Mouse (Mus musculus) kidney, adult 11 months (tissue): ENCODE results near the gene Ccnd1.

Source experiments
- DNase-seq: peaks from one replicate; pipeline ENCODE4 v3.0.0; 2022

Gene Ccnd1

GRCm38 (mm10) chr7:144939344-144940002 lies at the start of gene Ccnd1:
Gene Ccnd1 (minus strand): TSS chr7:144939925.
- DNase-seq = peak; percentile 74

DNA sequence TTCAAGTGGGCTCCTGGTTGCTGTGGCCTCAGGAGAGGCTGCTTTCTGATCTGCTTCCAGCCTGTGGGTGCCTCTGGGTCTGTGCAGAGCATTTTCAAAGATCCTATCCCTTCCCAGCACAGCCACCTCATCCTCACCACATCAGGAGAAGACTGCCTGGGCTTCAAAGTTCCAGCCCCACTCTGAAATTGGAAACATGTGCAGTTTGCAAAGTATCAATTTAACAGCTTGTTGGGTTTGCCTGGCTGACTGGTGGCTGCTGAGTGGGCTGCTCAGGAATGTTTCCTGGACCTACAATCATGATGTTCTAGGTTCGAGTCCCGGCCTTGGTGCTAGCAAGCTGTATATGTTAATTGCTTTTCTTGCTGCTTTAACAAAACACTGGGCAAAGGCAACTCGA lies 49.1 kb upstream of the Ccnd1 start:
- no peak for DNase-seq

DNA sequence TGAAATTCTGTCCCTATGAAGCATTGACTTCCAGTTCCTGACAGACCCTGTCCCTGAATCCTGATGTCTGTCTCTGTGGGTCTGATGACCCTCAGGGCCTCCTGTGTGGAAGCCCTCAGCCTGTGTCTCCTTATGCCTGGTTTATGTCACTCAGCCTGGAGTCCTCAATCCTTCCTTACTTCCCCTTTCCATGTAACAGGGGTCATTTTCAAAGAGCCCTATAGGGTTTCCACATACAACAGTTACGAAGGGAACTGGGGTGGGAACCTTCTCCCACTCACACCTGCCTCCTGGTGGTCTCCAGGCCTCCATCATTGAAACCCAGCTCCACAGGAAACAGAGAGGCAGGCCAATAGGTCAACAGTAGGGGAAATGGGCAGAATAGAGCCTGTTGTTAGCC lies 45.4 kb upstream of the Ccnd1 start:
- no peak for DNase-seq

- no peak for DNase-seq
These were observed 42.8 kb upstream of the Ccnd1 start for GRCm38 (mm10) chr7:144982358-144983110.

- no peak for DNase-seq
These were observed 41.8 kb upstream of the Ccnd1 start for GRCm38 (mm10) chr7:144981426-144982079.

DNA sequence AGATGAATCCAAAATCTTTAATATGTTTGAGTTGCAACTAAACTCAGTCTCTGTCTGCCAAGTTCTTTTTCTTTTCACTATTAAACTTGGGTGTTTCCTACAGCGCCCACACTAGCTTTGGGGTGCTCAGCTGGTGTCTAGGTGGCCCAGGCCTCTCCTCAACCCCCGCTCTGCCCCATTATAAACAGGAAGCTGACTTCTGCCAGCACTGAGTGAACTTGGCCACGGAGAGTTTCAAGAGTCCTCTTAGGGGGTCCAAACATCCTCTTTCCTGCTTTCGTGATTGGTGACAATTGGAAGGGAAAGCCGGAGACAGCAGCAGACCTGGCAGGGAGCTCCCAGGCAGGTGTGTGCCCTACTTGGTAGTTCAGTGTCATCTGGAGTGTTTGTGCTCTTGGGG lies 40.1 kb upstream of the Ccnd1 start:
- no peak for DNase-seq

GRCm38 (mm10) chr7:144977121-144977520 lies 37.4 kb upstream of the Ccnd1 start:
- no peak for DNase-seq

- peak; percentile 10 for DNase-seq
These were observed 33.7 kb upstream of the Ccnd1 start for GRCm38 (mm10) chr7:144973461-144973860.

DNA sequence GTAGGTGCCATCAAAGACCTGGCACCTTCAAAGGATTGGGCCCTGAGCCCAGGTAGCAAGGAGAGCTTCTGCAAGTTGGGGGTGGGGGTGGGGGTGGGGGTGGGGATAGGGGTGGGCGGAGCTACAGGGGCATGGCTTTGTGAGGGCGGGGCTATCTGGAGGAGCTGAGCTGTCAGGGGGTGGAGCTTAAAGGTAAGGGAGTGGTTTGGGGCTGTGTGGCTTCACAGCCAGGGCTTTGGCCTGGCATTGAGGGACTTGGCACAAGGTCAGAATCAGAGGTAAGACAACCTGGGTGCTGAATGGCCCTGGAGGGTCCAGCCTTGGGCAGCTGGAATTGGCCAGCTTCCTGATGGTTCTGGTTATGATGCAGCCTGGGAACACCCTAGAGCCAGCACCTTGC lies 32.0 kb upstream of the Ccnd1 start:
- no peak for DNase-seq

DNA sequence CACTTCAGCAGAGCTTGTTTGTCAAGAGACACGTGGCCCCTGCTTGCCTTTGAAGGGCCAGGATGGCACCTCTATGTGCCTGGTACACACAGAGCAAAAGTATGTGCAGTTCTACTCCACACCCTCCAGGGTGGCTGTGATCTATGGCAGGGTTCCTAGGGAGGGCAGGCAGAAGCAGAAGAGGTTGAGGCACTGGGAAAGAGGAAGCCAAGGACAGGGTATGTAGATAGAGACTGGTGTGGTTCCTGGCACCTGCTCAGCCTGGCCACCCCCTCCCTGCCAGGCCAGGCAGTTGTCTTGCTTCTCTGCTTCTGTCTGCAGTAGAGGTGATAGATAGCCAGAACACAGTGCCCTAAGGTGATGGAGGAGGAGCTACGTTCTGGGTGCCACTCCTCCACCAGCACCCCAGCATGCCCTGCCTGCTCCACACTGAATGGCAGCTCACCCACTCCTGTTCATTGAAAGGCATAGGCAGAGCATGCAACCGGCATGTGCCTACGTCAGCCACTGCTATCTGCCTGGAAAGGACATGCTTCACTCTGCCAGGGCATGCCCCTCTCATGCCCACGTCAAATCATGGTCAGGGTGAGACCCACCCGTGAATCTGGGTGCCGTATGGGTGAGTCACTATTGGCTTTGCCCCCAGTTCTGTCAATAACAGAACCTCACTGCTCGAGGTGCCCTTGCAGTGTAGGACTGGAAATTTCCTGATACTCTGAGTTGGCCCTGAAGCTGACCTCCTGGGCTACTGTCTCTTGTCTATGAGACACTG lies 31.5 kb upstream of the Ccnd1 start:
- no peak for DNase-seq

DNA sequence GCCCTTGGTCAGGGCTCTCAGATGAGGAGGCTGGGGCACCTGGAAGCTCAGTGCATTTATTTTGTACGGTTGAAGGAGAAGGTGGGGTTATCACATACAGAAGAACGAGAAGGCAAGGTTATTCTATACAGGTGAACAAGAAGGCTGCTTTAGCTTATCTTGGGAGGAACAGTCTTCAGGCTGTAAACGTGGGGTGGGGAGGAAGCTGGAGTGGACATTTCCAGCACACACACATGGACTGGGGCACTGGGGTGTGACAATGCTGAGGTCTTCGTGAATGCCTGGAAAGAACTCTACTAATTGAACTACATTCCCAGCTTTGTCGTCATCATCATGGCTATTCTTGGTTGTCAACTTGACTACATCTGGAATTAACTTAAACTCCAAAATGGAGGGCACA lies 26.2 kb upstream of the Ccnd1 start:
- DNase-seq = no peak

DNA sequence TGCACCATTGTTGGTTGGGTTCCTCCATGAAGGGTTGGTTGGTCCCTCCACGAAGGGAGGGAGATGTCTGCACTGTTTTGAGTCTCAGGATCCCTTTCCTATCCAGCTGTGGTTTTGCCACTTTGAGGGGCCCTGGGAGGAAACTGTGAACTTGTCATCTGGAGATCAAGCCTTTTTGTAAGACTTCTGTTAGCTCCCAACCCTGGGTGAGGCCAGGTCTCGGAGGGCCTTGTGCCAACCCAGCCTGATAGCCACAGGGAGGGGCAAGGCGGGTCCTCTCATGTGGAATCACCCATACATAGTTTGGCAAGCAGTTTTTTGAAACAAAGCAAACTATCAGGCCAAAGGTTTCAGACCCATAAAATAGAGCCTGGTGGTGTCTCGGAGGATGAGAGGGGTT lies 24.6 kb upstream of the Ccnd1 start:
- no peak for DNase-seq

DNA sequence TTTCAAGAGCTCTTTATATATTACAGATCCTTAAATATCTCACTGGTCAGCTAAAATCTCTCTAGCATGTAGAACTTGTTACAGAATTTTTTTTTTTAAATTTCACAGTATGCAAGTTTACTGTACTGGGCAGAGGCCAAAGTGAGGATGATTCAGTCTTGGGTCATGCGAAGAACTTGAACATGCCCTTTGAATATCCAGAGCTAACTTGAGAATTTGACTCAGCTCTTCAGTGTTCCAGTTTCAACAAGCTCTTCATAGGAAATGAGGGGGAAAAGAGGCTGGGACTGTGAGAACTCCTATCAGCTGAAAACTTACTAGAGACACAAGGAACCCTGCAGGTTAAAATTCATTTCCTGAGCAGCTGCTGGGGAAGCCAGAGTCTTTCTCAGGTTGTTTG lies 24.2 kb upstream of the Ccnd1 start:
- DNase-seq = no peak

DNA sequence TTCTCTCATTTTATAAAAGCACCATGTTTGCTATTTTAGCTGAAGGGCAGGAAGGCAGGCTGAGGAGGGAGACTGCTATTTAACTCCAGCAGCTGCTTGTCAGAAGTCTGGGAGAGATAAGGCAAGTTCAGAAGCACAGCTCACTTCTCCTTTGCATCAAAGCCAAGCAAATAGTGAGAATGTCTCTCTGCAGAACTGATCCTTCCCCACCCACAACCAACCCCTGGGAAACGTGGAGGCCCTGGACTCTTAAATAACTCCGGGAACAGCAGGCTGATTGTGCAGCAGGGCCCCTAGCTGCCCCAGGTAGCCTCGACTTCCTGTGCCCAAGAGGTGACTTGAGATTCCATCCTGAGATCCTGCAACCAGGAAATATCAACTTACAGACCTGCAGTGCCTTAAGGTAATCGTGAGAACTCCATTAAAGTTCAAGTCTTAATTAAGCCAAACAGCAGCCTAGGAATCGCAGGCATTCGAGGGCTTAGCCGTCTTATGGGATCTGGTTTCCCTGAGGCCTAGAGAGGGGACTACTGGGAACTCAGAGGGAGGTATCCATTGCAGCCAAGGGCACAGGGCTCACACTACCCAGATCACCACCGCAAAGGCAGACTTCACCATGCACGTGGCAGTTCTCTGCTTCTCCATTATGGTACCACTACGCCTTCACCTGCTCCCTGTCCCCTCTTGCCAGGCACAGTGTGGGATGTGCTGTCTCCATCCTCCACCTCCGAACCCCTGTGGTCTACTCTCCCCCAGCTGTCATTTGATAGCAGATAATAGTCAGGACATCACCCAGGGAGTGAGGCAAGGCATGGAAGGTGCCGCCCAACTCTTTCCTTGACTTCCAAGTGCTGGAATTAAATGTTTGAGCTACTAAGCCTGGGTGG lies 19.0 kb upstream of the Ccnd1 start:
- no peak for DNase-seq

DNA sequence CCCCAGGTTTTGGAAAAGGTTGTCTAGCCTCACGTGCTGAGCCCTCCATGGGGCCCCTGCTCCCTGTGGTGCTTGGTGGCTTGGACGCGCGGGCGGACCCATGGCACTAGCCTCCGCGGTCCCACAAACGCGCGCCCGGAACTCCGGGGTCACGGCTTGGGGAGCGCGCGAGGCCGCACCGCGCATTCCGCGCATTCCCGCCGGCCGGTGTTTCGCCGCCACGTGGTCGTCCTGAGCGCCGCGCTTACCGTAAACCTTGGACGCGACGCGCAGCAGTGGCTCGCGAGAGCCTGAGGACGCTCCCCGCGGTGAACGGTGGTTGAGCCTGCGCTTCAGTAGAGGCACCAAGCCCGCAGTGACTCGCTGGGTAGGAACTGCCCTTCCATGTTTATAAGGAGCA lies 3.5 kb upstream of the Ccnd1 start:
- peak; percentile 80 for DNase-seq

DNA sequence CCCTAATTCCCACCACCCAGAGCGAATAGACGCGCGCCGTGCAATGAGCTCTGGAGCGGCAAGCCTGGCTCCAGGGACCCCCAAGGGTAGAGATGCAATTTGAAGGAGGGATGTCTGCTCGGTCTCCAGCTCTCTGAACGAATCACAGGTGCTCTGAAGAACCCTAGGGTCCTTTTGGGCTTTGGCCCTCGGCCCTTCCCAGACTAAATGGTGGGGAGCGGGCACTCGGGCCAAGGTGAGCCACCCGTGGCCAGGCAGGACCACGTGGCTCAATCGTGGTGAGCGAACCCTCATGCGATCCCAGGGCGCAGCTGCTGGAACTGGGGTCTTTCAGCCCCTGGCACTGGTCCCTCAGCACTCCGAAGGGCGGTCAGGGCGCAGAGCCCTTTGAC lies 3.0 kb upstream of the Ccnd1 start:
- peak; percentile 39 for DNase-seq

- DNase-seq = peak; percentile 48
These were observed 2.5 kb upstream of the Ccnd1 start for GRCm38 (mm10) chr7:144942071-144942743.

GRCm38 (mm10) chr7:144941242-144941831 lies 1.6 kb upstream of the Ccnd1 start:
- peak; percentile 92 for DNase-seq

DNA sequence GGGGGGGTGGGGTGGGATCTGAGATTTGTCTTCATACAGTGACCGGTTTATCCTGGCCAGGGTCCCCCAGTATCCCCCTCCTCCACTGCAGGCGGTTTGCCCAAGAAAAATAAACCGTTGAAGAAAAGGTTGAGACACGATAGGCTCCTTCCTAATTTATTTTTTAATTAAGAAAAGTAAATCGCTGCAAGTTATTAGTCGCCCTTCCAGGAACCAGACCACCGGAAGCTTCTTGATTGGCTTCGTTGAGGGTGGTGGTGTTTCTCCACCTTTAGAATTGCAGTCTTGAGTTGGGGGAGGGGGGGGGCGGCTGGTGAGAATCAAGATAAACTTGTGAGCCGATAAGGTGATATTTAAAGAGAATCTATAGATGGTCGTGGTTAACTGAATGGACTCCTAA lies 860 bp upstream of the Ccnd1 start:
- no peak for DNase-seq

- no peak for DNase-seq
These were observed 362 bp upstream of the Ccnd1 start for GRCm38 (mm10) chr7:144940003-144940571.
